In genomic region chr10:33624131-33624879, GRCm38 (mm10) we compare ENCODE assay signal across 9 mouse cellular contexts. TPM values are rescaled to one million over a fixed set of nuclear protein-coding genes. Genes with fewer than 3 reads are reported as not detected.
DNase-seq lines count a peak whose midpoint lies in the region; TF ChIP-seq lines count a peak whose summit lies in the region.
"Had no signal": no experiment of that assay in that cellular context is flagged by ENCODE, and none has a peak within 500 bp of the region (broad histone marks: within the 10 kb centered on the region; RNA-seq: fewer than 3 reads in every experiment).

Gene Clvs2, minus strand, starts transcription at chr10:33624769.

- no peaks in the 10 kb centered on the region for H3K4me1 ChIP-seq in cerebellum, adult 2 months (ENCODE audit: control insufficient read depth, insufficient read depth, low read length)

- intact Hi-C loops in gastrocnemius, postnatal 14 days (cut with DNase I; ENCODE audit: low total_unique reads) = no loop called here

- H3K27me3 ChIP-seq in cerebellum, adult 2 months (ENCODE audit: control insufficient read depth, insufficient read depth, low read length) = no peaks in the 10 kb centered on the region

- H3K27ac ChIP-seq in cerebellum, adult 2 months (ENCODE audit: insufficient read depth, low read length) = no peak within 1 kb of the TSS

- 3% methylated on average over 37 of the region's 37 CpGs for WGBS in cerebellum, adult 2 months

- no peak for TF ChIP-seq POLR2A in cerebellum, adult 2 months (IDR thresholded peaks at IDR 0.05; ENCODE audit: borderline replicate concordance, insufficient read depth, low read length)

- H3K4me3 ChIP-seq in cerebellum, adult 2 months (replicated peaks; ENCODE audit: insufficient read depth, low read depth, low read length) = peak within 1 kb of the TSS; percentile 49

- peak; percentile 11 to 35 for DNase-seq in cerebellum, adult 2 months
- DNase-seq in cerebellum, adult 8-10 months = no peak
- DNase-seq in urinary bladder, postnatal 10 days (ENCODE audit: low spot score) = peak; percentile 20
- no peak for DNase-seq in urinary bladder, postnatal 25 days (ENCODE audit: low spot score)
- DNase-seq in gastrocnemius, postnatal 14 days = peak; percentile 8
- peak; percentile 88 for DNase-seq in layer of hippocampus, postnatal 36 days
- peak; percentile 58 for DNase-seq in neural tube, embryonic 10.5 days (ENCODE audit: extremely low spot score, low spot score)
- DNase-seq in MN1 (ENCODE audit: low spot score) = no peak

- no peak for TF ChIP-seq CTCF in cerebellum, adult 2 months (IDR thresholded peaks at IDR 0.05; ENCODE audit: borderline replicate concordance, insufficient read depth, low read depth, low read length)

RNA-seq across cellular contexts. Expression of gene Clvs2, which starts in this region (rescaled TPM):
- 16.5 and 20.0 TPM in 2 replicates for polyA plus RNA-seq in cerebellum, adult 2 months (2012; rRNA removed)
- total RNA-seq in gastrocnemius, postnatal 14 days (2021) = not detected
- total RNA-seq in layer of hippocampus, postnatal 36 days (2021) = 100 to 1,000 TPM in 1 of 2 experiments, 10 to 100 TPM in 1; 93.5 to 105 TPM
- polyA plus RNA-seq: gonadal fat pad, adult 2 months had no signal

Comparison
In these comparisons a context has a peak if more than half of its experiments do, and no peak if none do; other contexts are left out.
1. RNA of gene Clvs2 (total RNA-seq): 93.5 to 105 TPM in layer of hippocampus, postnatal 36 days; not detected in gastrocnemius, postnatal 14 days; every median in the first group is over 10 times any median in the second.
2. DNase-seq: peak in cerebellum, adult 2 months (2 of 2), urinary bladder, postnatal 10 days (single experiment), layer of hippocampus, postnatal 36 days (2 of 2) and neural tube, embryonic 10.5 days (single experiment); none in cerebellum, adult 8-10 months (single experiment), urinary bladder, postnatal 25 days (single experiment) and MN1 (single experiment).
3. Peak in DNase-seq in gastrocnemius, postnatal 14 days; RNA of the gene not detected or under 1 TPM.